Mouse (Mus musculus): ENCODE results near the gene Suclg1. TPM values are rescaled to one million over a fixed set of nuclear protein-coding genes. Genes with fewer than 3 reads are reported as not detected.

Suclg1 gene
- polyA plus RNA-seq, 1 experiment from 2014 or later: 307 TPM

GRCm38 (mm10) chr6:73211602-73212001 is 36.6 kb upstream of the Suclg1 start:
- TF ChIP-seq CTCF (IDR thresholded peaks at IDR 0.05; ENCODE audit: low read depth): no peak
- no peak overlapping the region for H3K4me2 ChIP-seq (ENCODE audit: low read length)
- no peaks in the 10 kb centered on the region for H3K36me3 ChIP-seq (ENCODE audit: insufficient read depth, low read length)
- DNase-seq (ENCODE audit: low spot score) (no peak), ATAC-seq (replicated peaks; ENCODE audit: low FRiP score, low read depth) (no peak)
- H3K4me1 ChIP-seq (replicated peaks; ENCODE audit: insufficient read depth, low read length): no peaks in the 10 kb centered on the region
- no peak overlapping the region for H3K4me3 ChIP-seq (replicated peaks; ENCODE audit: low read depth, low read length)
- no peak overlapping the region for H3K27ac ChIP-seq
- no peaks in the 10 kb centered on the region for H3K27me3 ChIP-seq (ENCODE audit: insufficient read depth, low read length)
- H3K9me3 ChIP-seq (replicated peaks; ENCODE audit: low read length): no peaks in the 10 kb centered on the region
- H3K9ac ChIP-seq (ENCODE audit: low read depth, low read length): no peak overlapping the region

GRCm38 (mm10) chr6:73221189-73221957 is 26.8 kb upstream of the Suclg1 start, which contains the start of gene Dnah6:
Gene Dnah6 (minus strand): TSS chr6:73221651.
- peaks cover 3% of the 10 kb centered on the region; the same call in 1 of the 2 replicates for H3K4me1 ChIP-seq (replicated peaks; ENCODE audit: insufficient read depth, low read length)
- WGBS: 34% methylated on average over 25 of the region's 25 CpGs
- peak within 1 kb of the TSS; percentile 69 for H3K4me2 ChIP-seq (ENCODE audit: low read length)
- peak within 1 kb of the TSS; percentile 88 for H3K27ac ChIP-seq
- ATAC-seq (replicated peaks; ENCODE audit: low FRiP score, low read depth): peak; percentile 98
- no peaks in the 10 kb centered on the region for H3K27me3 ChIP-seq (ENCODE audit: insufficient read depth, low read length)
- no peaks in the 10 kb centered on the region for H3K9me3 ChIP-seq (replicated peaks; ENCODE audit: low read length)
- peak within 1 kb of the TSS; percentile 35 for H3K4me3 ChIP-seq (replicated peaks; ENCODE audit: low read depth, low read length)
- no peaks in the 10 kb centered on the region for H3K36me3 ChIP-seq (ENCODE audit: insufficient read depth, low read length)
- DNase-seq (ENCODE audit: low spot score): peak; percentile 98
- peak within 1 kb of the TSS; percentile 54; the same call in 1 of the 2 replicates for H3K9ac ChIP-seq (ENCODE audit: low read depth, low read length)
- TF ChIP-seq CTCF (IDR thresholded peaks at IDR 0.05; ENCODE audit: low read depth): no peak

DNA sequence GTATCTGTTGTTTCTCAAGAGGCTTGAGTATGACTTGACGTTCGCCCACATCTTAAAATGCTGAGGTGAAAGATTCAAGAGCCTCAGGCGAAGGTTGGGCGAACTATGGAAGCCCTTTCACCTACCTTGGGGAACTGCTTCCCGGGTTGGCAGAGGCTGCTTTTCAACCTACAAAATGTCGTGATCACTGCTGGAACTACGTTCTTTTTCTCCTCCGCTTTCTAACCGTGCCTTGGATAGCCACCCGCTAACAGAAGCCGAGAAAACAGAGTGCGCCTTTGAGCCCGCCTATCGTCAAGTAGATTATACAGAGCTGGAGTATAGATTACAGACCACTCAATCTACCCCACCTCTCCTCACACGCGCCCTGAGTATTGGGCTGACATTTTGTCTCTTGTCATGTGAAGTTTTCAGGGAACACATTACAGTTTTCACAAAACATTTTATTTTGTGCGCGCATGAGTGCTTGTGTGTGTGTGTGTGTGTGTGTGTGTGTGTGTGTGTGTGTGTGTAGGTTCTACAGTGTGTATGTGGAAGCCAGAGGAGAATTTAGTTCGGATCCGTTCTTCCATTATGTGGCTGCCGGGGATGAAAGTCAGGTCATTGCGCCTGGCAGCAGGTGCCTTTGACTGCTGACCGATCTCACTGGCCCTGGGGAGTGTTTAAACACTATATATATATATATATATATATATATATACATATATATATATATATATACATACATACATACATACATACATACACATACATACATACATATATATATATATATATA is 26.0 kb upstream of the Suclg1 start:
- Histone ChIP-seq H3K27me3 (ENCODE audit: insufficient read depth, low read length) (no peaks in the 10 kb centered on the region), H3K27ac (peak overlapping the region; percentile 88), H3K4me1 (replicated peaks; ENCODE audit: insufficient read depth, low read length) (peaks cover 3% of the 10 kb centered on the region; the same call in 1 of the 2 replicates), H3K4me3 (replicated peaks; ENCODE audit: low read depth, low read length) (peak overlapping the region; percentile 35), H3K9ac (ENCODE audit: low read depth, low read length) (peak overlapping the region; percentile 54; the same call in 1 of the 2 replicates), H3K36me3 (ENCODE audit: insufficient read depth, low read length) (no peaks in the 10 kb centered on the region), H3K9me3 (replicated peaks; ENCODE audit: low read length) (no peaks in the 10 kb centered on the region), H3K4me2 (ENCODE audit: low read length) (peak overlapping the region; percentile 69)
- 12% methylated on average over 23 of the region's 23 CpGs for WGBS
- ATAC-seq (replicated peaks; ENCODE audit: low FRiP score, low read depth): peak; percentile 43
- TF ChIP-seq CTCF (IDR thresholded peaks at IDR 0.05; ENCODE audit: low read depth): no peak
- DNase-seq (ENCODE audit: low spot score): peak; percentile 58

- Histone ChIP-seq H3K27ac (peak overlapping the region; percentile 62), H3K36me3 (ENCODE audit: insufficient read depth, low read length) (no peaks in the 10 kb centered on the region), H3K9ac (ENCODE audit: low read depth, low read length) (no peak overlapping the region), H3K9me3 (replicated peaks; ENCODE audit: low read length) (no peaks in the 10 kb centered on the region), H3K4me1 (replicated peaks; ENCODE audit: insufficient read depth, low read length) (peaks cover 3% of the 10 kb centered on the region; the same call in 1 of the 2 replicates), H3K27me3 (ENCODE audit: insufficient read depth, low read length) (no peaks in the 10 kb centered on the region), H3K4me2 (ENCODE audit: low read length) (peak overlapping the region; percentile 38), H3K4me3 (replicated peaks; ENCODE audit: low read depth, low read length) (no peak overlapping the region)
- DNase-seq (ENCODE audit: low spot score) (peak; percentile 95), ATAC-seq (replicated peaks; ENCODE audit: low FRiP score, low read depth) (peak; percentile 74)
- no peak for TF ChIP-seq CTCF (IDR thresholded peaks at IDR 0.05; ENCODE audit: low read depth)
- 1% methylated on average over 10 of the region's 10 CpGs for WGBS
These were observed 25.2 kb upstream of the Suclg1 start for GRCm38 (mm10) chr6:73222841-73223526.

DNA sequence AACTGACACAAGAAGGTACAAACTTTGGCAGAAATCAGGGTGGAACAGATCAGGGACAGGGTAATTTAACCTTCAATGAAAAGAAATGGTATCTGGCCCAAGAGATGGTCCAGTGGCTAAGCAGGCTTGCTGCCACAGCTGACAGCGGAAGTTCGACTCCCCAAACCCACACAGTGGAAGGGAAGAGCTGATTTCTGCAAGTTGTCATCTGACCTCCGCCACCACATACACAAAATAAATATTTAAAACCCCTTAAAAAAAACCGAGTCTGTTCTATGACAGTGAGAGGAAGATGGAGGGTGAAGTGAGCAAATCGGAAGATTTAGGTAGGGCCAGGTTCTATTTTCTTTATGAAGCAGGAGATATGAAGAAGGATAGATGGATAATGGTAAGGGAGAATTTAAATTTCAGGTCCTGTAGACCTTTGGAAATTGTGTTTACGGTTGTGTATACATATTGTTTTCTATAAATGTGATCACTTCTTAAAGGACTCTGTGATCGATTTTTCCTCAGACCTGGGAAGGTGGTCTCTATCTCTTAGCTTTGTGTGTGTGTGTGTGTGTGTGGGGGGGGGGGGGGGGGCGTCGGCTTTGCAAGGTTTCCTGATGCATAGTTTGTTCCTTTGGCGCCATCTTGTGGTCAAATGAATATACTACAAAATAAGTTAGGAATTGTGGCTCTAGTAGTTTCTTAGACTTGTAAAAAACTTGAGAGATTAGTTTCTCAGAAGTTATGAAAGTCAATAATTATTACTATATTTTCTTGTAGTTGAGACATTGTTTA is 20.6 kb upstream of the Suclg1 start:
- TF ChIP-seq CTCF (IDR thresholded peaks at IDR 0.05; ENCODE audit: low read depth): peak; percentile 67
- no peaks in the 10 kb centered on the region for H3K9me3 ChIP-seq (replicated peaks; ENCODE audit: low read length)
- no peak overlapping the region for H3K4me2 ChIP-seq (ENCODE audit: low read length)
- H3K27ac ChIP-seq: no peak overlapping the region
- 31% methylated on average over 10 of the region's 10 CpGs for WGBS
- H3K36me3 ChIP-seq (ENCODE audit: insufficient read depth, low read length): no peaks in the 10 kb centered on the region
- DNase-seq (ENCODE audit: low spot score): peak; percentile 83
- H3K4me3 ChIP-seq (replicated peaks; ENCODE audit: low read depth, low read length): no peak overlapping the region
- peaks cover 3% of the 10 kb centered on the region; the same call in 1 of the 2 replicates for H3K4me1 ChIP-seq (replicated peaks; ENCODE audit: insufficient read depth, low read length)
- H3K9ac ChIP-seq (ENCODE audit: low read depth, low read length): no peak overlapping the region
- no peak for ATAC-seq (replicated peaks; ENCODE audit: low FRiP score, low read depth)
- H3K27me3 ChIP-seq (ENCODE audit: insufficient read depth, low read length): no peaks in the 10 kb centered on the region

Data from kidney, postnatal 0 days (tissue).